Mouse (Mus musculus) thymus, postnatal 36 days (tissue): ENCODE data around the gene Rhbdl3.
"Not testable (repeated sequence)": the region's sequence is repeated elsewhere in the genome, so short reads cannot be mapped to it uniquely, and the experiment has no call there.

Experiments
- DNase-seq, 2 experiments: peaks; one replicate each; pipeline ENCODE4 v3.0.0; 2022; ENCODE audit warnings: mixed read lengths in 2 of 2

Rhbdl3 gene

GRCm38 (mm10) chr11:80313462-80313861 lies 12.8 kb downstream of the Rhbdl3 start:
- DNase-seq, result no peak

- DNase-seq, result no peak
These were observed 13.2 kb downstream of the Rhbdl3 start for GRCm38 (mm10) chr11:80313944-80314343.

- DNase-seq, result no peak
These were observed 15.3 kb downstream of the Rhbdl3 start for GRCm38 (mm10) chr11:80315743-80316639.

- peak; percentile 49 to 75 for DNase-seq
These were observed 22.5 kb downstream of the Rhbdl3 start for GRCm38 (mm10) chr11:80323255-80323654.

GRCm38 (mm10) chr11:80324636-80325035 lies 23.9 kb downstream of the Rhbdl3 start:
- DNase-seq, result no peak

- DNase-seq, result no peak
These were observed 32.1 kb downstream of the Rhbdl3 start for GRCm38 (mm10) chr11:80332709-80333400.

- DNase-seq, result no peak
These were observed 35.1 kb downstream of the Rhbdl3 start for GRCm38 (mm10) chr11:80335609-80336350.

GRCm38 (mm10) chr11:80336351-80336730 lies 35.6 kb downstream of the Rhbdl3 start:
- no peak for DNase-seq

- DNase-seq, result no peak
These were observed 41.8 kb downstream of the Rhbdl3 start for GRCm38 (mm10) chr11:80342482-80342881.

- DNase-seq, result peak; percentile 65 to 80
These were observed 51.2 kb downstream of the Rhbdl3 start for GRCm38 (mm10) chr11:80351832-80352430.

- no peak for DNase-seq
These were observed 54.1 kb downstream of the Rhbdl3 start for GRCm38 (mm10) chr11:80354832-80355231.

- no peak for DNase-seq
These were observed 68.2 kb downstream of the Rhbdl3 start for GRCm38 (mm10) chr11:80368949-80369348.

- DNase-seq, result no peak
These were observed 75.9 kb downstream of the Rhbdl3 start for GRCm38 (mm10) chr11:80376651-80377050.

GRCm38 (mm10) chr11:80377712-80378451 lies 77.2 kb downstream of the Rhbdl3 start, which contains the start of gene 5730455P16Rik:
5730455P16Rik (minus strand) TSS chr11:80378034.
- DNase-seq, result peak; percentile 72 to 76

- DNase-seq, result not testable (repeated sequence)
These were observed 77.8 kb downstream of the Rhbdl3 start for GRCm38 (mm10) chr11:80378452-80379068.

GRCm38 (mm10) chr11:80379184-80379583 lies 78.5 kb downstream of the Rhbdl3 start:
- not testable (repeated sequence) for DNase-seq

GRCm38 (mm10) chr11:80382626-80383018 lies 81.9 kb downstream of the Rhbdl3 start:
- DNase-seq, result peak; percentile 32 to 44

GRCm38 (mm10) chr11:80383019-80383625 lies 82.4 kb downstream of the Rhbdl3 start, which contains the start of gene Zfp207:
Zfp207 (plus strand) TSS chr11:80383279.
- DNase-seq, result peak; percentile 97 to 98

- DNase-seq, result no peak
These were observed 82.9 kb downstream of the Rhbdl3 start for GRCm38 (mm10) chr11:80383626-80384046.

- DNase-seq, result no peak
These were observed 83.7 kb downstream of the Rhbdl3 start for GRCm38 (mm10) chr11:80384461-80384860.

- DNase-seq, result no peak
These were observed 84.3 kb downstream of the Rhbdl3 start for GRCm38 (mm10) chr11:80385055-80385454.
